Mouse (Mus musculus) lung, postnatal 36 days (tissue): ENCODE data around the gene Cyp2t4.
A peak's percentile ranks its signal among the peaks of the same experiment; 100 is the strongest.

ENCODE experiments used
- DNase-seq: peaks from one replicate; pipeline ENCODE4 v3.0.0; 2022; ENCODE audit warnings: mixed read lengths

The Cyp2t4 gene

DNA sequence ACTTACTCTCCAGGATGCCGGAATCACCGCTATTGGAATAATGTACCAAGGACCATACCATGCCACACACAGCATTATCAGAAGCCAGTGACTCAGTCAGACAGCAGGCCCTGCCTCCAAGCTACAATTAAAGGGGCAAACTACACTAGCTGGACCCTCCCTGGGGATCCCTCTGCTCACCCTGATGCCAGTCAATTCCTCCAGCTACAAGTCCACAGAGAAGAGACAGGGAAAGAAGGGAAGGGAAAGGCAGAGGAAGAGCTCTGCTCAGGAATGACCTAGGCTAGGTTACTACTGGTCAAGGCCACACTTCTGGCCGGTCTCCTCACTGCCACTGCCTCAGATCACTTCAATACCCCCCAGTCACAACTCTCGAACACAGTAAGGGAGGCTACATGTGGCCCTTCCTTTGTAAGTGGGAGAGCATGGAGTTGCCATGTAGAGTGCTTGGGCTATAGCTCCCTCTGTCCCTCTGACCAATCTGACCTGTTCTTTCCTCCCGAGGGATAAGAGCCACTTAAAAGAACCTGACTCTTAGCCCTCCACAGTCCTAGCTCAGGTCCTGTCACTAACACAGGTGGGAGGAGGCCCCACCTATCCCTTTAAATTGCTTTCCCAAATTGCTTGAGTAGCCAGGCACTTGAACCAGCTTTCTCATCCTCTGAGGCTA lies 9.4 kb downstream of the Cyp2t4 start:
- DNase-seq, result no peak

DNA sequence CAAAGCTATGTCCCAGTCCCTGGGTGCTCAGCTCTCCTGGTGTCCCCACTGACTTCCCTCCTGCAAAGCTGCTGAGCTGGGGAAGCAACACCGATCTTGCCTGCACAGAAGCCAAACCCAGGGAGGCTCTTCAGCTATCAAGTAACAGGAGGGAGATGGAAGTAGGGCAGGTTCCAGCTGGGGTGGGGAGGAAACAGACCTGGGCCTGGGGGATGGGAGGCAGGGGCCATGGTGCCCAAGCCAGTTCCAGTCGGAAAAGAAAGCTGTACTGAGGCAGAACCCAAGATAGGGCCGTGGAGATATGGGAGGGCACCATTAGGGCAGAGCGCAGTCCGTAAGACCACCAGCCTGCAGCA lies 9.9 kb downstream of the Cyp2t4 start:
- DNase-seq, result no peak

DNA sequence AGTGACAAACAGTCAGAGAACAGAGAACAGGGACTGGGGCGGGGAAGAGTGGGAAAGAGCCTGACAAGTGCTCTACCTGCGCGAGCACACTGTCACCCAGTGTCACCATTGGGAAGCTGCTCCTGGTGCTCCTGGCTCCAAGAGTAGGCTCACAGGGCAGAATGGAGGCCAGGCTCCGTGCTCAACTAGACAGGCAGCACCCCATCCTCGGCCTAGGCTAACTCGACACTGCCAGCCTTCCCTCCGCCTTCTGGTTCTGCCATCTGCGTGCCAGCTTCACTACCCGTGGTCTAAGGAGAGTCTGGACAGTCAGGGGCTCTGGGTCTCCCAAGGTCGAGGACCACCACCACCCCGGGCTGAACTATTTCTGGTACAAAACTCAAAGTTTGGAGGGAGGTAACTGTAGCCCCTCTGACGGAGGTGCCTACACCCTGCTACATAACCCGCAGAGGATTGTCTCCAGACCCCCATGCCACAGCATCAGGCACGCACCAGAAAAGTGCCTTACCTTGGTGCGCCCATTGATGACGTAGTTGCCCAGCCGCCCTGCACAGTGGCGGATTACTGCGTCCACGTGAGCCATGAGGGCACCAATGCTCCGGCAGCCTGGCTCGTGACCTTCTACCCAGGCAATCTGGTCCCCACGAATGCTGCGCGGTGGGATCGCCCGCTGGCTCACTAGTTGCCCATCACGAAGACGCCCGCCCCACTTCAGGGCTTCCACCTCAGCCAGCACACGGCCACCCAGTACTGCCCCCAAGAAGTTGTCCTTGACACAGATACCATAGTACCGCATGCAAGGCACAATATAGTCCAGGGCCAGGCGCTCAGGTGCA lies 10.8 kb downstream of the Cyp2t4 start:
- no peak for DNase-seq

DNA sequence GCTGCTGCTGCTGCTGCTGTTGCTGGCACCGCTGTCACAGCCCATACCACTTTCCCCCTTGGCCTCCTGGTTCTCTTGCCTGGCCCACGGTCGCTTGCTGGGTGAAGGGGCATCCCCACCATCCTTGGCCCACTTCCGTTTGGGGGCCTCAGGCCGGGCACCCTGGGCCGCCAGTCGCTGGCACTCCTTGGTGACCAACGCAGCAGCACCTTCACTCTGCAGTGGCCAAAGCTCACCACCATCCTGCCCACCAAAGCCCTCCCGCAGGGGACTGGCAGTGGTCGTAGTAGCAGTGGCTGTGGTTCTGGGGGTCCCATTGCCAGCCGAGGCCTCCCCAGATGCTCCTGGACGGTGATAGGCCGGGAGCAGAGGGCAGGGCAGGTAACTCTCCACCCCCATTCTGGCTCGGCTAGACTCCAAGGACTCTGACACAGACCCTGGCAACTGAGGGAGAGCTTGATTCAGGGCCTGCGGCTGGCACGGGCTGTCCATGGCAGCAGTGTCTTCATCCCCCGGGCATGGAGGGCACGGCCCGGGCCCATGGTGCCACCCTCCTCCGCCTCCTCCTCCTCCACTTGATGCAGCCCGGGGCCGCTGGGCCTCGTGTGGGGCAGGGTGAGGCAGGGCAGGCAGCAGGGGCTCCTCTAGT lies 11.6 kb downstream of the Cyp2t4 start:
- DNase-seq, result no peak

DNA sequence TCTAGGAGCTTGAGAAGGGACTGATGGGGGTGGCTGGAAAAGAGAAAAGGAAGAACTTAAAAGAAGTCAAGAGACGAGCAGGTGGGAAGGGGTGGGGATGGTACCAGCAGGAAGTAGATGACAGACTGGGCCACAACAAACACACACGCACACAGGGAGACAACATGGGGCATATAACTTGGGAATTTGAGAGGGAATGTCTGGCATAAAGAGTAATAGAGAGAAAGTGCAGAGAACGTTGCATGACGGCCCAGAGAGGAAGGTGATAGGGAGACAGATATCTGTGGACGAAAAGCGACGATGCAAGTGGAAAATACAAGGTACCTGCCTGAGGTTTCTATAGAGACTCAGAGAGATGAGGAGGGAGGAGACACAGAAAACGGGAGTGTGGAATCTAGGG lies 12.2 kb downstream of the Cyp2t4 start:
- no peak for DNase-seq

DNA sequence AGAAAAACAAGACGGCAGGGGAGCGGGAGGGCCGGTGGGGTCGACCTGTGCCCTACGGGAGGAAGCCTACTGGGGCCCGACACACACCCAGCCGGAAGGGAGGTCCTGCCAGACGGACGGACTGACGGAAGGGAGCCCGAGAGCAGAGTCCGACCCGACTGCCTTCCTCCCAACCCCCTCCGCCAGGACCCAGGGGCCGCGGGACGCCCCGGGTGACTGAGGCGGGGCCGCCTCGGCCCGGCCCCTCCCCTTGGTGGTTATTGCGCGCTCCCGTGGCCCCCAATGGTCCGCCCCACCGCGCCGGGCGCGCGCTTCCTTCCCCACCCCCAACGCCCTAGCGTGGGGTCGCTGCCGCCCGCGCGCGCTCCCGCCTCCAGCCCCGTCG lies 12.7 kb downstream of the Cyp2t4 start:
- peak; percentile 91 for DNase-seq

DNA sequence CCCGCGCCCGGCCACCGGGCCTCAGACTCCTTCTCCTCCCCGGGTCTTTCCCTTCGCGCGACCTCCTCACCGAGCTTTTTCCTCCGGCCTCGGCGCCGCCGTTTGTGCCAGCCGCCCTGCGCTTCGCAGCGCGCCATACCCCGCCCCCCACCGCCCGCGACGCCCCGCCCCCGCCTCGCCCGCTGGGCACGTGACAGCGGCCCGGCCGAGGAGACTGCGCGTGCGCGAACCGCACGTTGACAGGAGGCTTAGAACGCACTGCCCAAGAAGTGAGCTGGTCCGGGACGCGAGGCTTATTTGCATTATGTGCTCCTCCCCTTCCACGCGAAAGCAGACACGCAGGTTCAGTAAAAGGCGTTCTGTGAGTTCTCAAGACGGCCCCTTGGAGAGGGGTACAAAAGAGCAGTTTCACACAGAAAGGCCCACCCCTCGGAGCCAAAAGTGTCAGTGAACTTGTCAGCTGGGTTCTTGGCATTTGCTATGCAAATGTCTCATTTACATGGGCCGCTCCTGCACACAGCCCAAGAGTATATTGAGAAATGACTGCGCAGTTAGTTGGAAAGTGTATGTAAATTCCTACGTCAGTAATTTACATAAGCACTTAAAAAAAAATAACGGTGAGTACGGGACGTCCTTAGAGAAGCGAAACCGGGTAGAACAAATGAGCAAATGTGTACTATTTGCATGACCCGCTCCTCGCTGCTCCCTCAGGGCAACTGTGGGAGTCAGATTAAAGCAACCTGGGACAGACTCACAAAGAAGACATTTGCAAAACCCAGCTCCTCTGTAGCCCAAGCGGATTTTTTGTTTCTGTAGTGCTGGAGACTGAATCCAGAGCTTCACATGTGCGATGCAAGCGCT lies 13.3 kb downstream of the Cyp2t4 start, which contains the start of gene Egln2:
Egln2 (minus strand) TSS at position 189 of the 861 bp plus-strand sequence.
- peak; percentile 97 for DNase-seq

- DNase-seq, result no peak
Measured at GRCm38 (mm10) chr7:27167475-27168094, 14.1 kb downstream of the Cyp2t4 start.

- DNase-seq, result no peak
Measured at GRCm38 (mm10) chr7:27168371-27168770, 14.9 kb downstream of the Cyp2t4 start.

- DNase-seq, result no peak
Measured at GRCm38 (mm10) chr7:27170981-27171380, 17.5 kb downstream of the Cyp2t4 start.

DNA sequence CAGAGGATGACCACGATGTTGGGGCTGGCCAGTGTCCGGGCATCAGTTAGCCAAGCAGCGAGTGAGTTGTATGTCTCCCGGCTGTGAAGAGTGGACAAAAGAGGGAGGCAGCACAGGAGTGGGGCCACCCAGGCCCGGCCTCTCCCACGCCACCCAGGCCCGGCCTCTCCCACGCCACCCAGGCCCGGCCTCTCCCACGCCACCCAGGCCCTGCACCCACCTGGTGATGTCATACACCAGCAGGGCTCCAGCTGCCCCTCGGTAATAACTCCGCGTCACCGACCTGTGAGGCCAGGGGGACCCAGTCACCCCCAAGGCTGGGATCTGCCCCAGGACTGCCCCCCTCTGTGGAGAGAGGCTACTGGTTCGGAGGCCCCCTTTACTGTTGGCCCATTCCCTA lies 21.0 kb downstream of the Cyp2t4 start:
- DNase-seq, result no peak

DNA sequence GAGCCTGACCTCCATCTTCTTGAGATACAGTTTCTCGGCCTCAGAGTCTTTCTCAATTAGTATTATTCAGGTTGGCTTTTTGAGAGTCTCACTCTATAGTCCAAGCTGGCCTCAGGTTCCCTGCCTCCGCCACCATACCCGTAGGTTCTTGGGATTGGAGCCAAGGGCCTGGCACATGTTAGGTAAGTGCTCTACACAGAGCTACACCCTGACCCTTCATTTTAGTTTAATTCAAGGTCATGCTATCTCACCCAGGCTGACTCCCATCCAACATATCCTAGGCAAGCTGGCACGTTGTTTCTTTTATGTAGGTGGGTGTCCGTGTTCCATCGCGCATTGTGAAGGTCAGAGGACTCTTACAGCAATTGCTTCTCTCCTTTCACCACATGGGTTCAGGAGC lies 21.4 kb downstream of the Cyp2t4 start:
- no peak for DNase-seq

GRCm38 (mm10) chr7:27177942-27178323 lies 24.4 kb downstream of the Cyp2t4 start:
- DNase-seq, result no peak

- peak; percentile 100 for DNase-seq
Measured at GRCm38 (mm10) chr7:27178324-27179216, 25.1 kb downstream of the Cyp2t4 start, which contains the start of gene Rab4b. Gene Rab4b, minus strand, starts transcription at chr7:27178896.

- no peak for DNase-seq
Measured at GRCm38 (mm10) chr7:27179217-27179918, 25.9 kb downstream of the Cyp2t4 start.

DNA sequence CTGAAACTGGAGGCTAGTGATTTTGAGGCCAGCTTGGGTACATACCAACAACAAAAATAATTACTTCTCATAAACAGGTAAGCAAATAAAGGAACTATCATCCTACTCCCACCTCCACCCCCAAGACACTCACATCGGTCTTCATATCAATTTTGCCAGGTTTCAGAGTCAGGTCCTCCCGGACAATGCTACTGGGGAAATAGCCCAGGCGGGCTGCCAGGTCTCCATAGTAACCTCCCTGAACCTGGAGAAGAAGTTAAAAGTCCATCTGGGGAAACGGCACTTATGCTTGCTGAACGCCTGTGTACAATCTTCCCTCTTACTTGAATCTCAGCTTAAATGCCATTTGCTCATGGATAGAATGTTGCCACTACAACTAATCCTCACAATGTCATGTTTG lies 26.5 kb downstream of the Cyp2t4 start:
- peak; percentile 72 for DNase-seq

DNA sequence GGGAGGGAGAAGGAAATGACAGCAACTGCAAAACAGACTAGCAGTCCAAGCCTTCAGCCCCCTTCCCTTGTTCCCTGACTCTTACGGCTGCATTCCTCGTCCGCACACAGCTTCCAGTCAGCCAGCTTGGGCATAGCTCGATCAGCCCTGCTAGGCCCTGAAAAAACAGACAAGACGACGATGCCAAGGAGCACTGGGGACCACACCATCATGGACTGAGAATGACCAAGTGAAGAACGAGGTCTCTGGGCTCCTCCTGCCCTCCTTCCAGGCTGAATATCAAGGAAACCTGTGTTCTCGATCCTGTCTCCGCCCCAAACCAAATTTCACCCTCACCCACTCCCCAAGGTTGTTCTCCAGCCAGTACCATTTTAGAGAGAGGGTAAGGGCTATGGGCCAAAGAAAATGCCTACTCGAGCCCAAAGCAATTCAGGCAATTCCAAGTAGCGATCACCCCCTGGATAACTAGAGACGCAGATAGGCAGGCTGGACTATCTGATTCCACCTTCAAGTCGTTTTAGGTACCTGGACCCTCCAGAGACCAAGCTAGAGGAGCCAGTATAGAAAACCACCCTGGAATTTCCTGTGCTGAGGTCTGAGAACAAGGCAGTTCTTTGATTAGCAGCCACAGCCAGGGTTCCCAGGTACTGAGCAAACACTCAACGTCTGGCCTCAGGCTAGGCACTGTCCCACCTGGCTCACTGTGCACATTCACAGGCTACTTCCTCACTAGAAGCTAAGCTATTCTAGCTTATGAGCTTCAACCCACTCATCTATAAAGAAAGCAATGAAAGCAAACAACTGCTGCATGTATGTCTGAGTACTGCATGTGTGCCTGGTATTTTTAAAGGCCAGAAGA lies 27.6 kb downstream of the Cyp2t4 start, which contains the start of the genes Gm21983 and Mia:
Gm21983 (minus strand) TSS at position 250 of the 859 bp plus-strand sequence.
Mia (minus strand) TSS at position 321 of the 859 bp plus-strand sequence.
- peak; percentile 64 for DNase-seq

- DNase-seq, result no peak
Measured at GRCm38 (mm10) chr7:27182498-27182897, 29.0 kb downstream of the Cyp2t4 start.

GRCm38 (mm10) chr7:27184964-27185363 lies 31.4 kb downstream of the Cyp2t4 start:
- DNase-seq, result peak; percentile 34
